ENCODE assay signal across 28 mouse cellular contexts in the genomic region with DNA sequence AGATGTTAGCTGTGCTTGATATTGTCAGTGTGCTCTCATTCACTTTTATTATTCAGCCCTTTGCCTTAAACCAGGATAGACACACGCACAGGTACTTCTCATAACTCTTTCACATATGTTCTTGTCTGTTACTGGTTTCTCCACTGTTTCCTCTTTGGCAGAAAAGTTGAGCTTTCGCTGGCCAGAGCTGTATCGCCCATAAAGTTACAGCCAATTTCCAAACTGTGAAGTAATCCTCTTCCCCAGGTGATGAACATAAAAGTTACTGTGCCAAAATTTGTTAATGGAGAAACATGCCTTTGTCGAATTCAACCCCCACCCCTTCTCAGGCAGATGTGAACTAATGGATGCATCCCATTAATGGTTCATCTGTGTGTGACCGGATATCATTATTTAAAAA.
"Had no signal": no experiment of that assay in that cellular context is flagged by ENCODE, and none has a peak within 500 bp of the region (broad histone marks: within the 10 kb centered on the region; RNA-seq: fewer than 3 reads in every experiment).

No protein-coding gene starts in this region.

- H3K4me1 ChIP-seq: embryonic facial prominence, embryonic 10.5 days; forebrain, embryonic 12.5 days; forebrain, embryonic 13.5 days; forebrain, embryonic 15.5 days; heart, embryonic 10.5 days had no signal

- H3K27me3 ChIP-seq: embryonic facial prominence, embryonic 12.5 days; embryonic facial prominence, embryonic 13.5 days; embryonic facial prominence, embryonic 15.5 days; forebrain, embryonic 12.5 days; forebrain, embryonic 13.5 days; forebrain, embryonic 15.5 days had no signal

- H3K4me3 ChIP-seq: embryonic facial prominence, embryonic 10.5 days; embryonic facial prominence, embryonic 12.5 days; embryonic facial prominence, embryonic 13.5 days; embryonic facial prominence, embryonic 15.5 days; erythroblast, embryonic 14.5 days; forebrain, embryonic 12.5 days; forebrain, embryonic 13.5 days; forebrain, embryonic 15.5 days; gastrocnemius, adult 2 months; heart, adult 2 months; heart, embryonic 10.5 days had no signal

- H3K27ac ChIP-seq: embryonic facial prominence, embryonic 10.5 days; embryonic facial prominence, embryonic 12.5 days; embryonic facial prominence, embryonic 13.5 days; embryonic facial prominence, embryonic 15.5 days; forebrain, embryonic 12.5 days; forebrain, embryonic 13.5 days; forebrain, embryonic 15.5 days; gastrocnemius, adult 2 months; heart, adult 2 months; heart, embryonic 10.5 days had no signal

- H3K36me3 ChIP-seq: forebrain, embryonic 15.5 days had no signal

- H3K9me3 ChIP-seq: embryonic facial prominence, embryonic 10.5 days; embryonic facial prominence, embryonic 12.5 days; embryonic facial prominence, embryonic 13.5 days; embryonic facial prominence, embryonic 15.5 days; forebrain, embryonic 12.5 days; forebrain, embryonic 13.5 days; forebrain, embryonic 15.5 days; heart, embryonic 10.5 days had no signal

- DNase-seq: cerebellum, adult 2 months; cerebellum, adult 8-10 months; cerebellum, adult 9-10 months; cerebellum, adult 9-11 months; cerebellum, postnatal 10 days; cerebellum, postnatal 14 days; cerebellum, postnatal 25 days; cerebellum, postnatal 36 days; embryo, embryonic 11 days; forebrain, postnatal 0 days; gastrocnemius, adult 2 months; gastrocnemius, postnatal 10 days; gastrocnemius, postnatal 14 days; gastrocnemius, postnatal 25 days; gastrocnemius, postnatal 36 days; heart, adult 18-20 months; heart, adult 2 months had no signal

- ATAC-seq: forebrain, embryonic 13.5 days; forebrain, embryonic 14.5 days; forebrain, embryonic 15.5 days; forebrain, embryonic 16.5 days; forebrain, postnatal 0 days had no signal
